Comparison of ENCODE assay signal across 11 mouse cellular contexts in the genomic region with DNA sequence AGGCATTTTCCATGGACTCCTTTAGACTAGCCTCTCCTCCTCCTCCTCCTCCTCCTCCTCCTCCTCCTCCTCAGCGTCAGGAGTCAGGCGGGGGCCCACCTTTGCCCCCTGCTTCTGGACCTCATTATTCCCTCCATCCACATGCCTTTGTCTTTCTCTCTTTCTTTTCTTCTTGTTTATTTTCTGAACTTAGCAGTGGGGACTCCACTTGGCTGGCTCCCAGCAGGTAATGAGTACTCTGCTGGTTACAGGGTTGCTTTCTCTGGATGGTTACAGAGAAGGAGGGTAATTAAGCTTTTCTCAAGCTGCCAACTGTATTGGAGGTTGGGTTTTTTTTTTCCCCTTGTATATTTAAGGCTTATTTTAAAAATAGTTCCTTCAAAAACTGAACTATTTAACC.
DNase-seq lines count a peak whose midpoint lies in the region; ATAC-seq and TF ChIP-seq lines count a peak whose summit lies in the region.
"Had no signal": no experiment of that assay in that cellular context is flagged by ENCODE, and none has a peak within 500 bp of the region (broad histone marks: within the 10 kb centered on the region; RNA-seq: fewer than 3 reads in every experiment).

No protein-coding gene starts in this region.

- peak overlapping the region; percentile 57; the same call in 1 of the 2 replicates for H3K27ac ChIP-seq in embryonic facial prominence, embryonic 12.5 days
- peak overlapping the region; percentile 35; the same call in 1 of the 2 replicates for H3K27ac ChIP-seq in forebrain, postnatal 0 days (ENCODE audit: low read depth, low read length)
- H3K27ac ChIP-seq: stomach, embryonic 15.5 days had no signal

- H3K36me3 ChIP-seq in embryonic facial prominence, embryonic 12.5 days = no peaks in the 10 kb centered on the region
- H3K36me3 ChIP-seq in forebrain, postnatal 0 days (ENCODE audit: insufficient read depth) = no peaks in the 10 kb centered on the region
- H3K36me3 ChIP-seq: stomach, embryonic 15.5 days had no signal

- peaks cover 3% of the 10 kb centered on the region; the same call in 1 of the 2 replicates for H3K4me1 ChIP-seq in embryonic facial prominence, embryonic 12.5 days
- no peaks in the 10 kb centered on the region; the same call in 1 of the 2 replicates for H3K4me1 ChIP-seq in forebrain, postnatal 0 days (ENCODE audit: insufficient read depth)
- H3K4me1 ChIP-seq: stomach, embryonic 15.5 days had no signal

- H3K27me3 ChIP-seq in embryonic facial prominence, embryonic 12.5 days = no peaks in the 10 kb centered on the region
- H3K27me3 ChIP-seq in forebrain, postnatal 0 days (ENCODE audit: insufficient read depth, low read length) = no peaks in the 10 kb centered on the region
- H3K27me3 ChIP-seq: stomach, embryonic 15.5 days had no signal

- H3K9ac ChIP-seq in embryonic facial prominence, embryonic 12.5 days = no peak overlapping the region
- H3K9ac ChIP-seq in forebrain, postnatal 0 days = no peak overlapping the region
- H3K9ac ChIP-seq: stomach, embryonic 15.5 days had no signal

- H3K9me3 ChIP-seq in embryonic facial prominence, embryonic 12.5 days = no peaks in the 10 kb centered on the region
- no peaks in the 10 kb centered on the region for H3K9me3 ChIP-seq in forebrain, postnatal 0 days (ENCODE audit: low read length)
- H3K9me3 ChIP-seq: stomach, embryonic 15.5 days had no signal

- peak; percentile 55 for DNase-seq in layer of hippocampus, adult 9-11 months
- no peak for DNase-seq in layer of hippocampus, adult 18-20 months (ENCODE audit: low spot score in 2 of 2)
- DNase-seq in forebrain, postnatal 0 days = no peak
- peak; percentile 24 to 56 for DNase-seq in kidney, postnatal 36 days
- no peak for DNase-seq in thymus, postnatal 36 days
- DNase-seq in heart, adult 18-20 months = no peak
- DNase-seq in cerebellum, adult 11-12 months = no peak
- DNase-seq: embryo, embryonic 11 days; liver had no signal

- ATAC-seq in embryonic facial prominence, embryonic 12.5 days (ENCODE audit: insufficient number of reproducible peaks, insufficient read depth, low FRiP score, low TSS enrichment) = no peak
- ATAC-seq in forebrain, postnatal 0 days = peak; percentile 65; the same call in 1 of the 2 replicates

- no peak overlapping the region for H3K4me2 ChIP-seq in embryonic facial prominence, embryonic 12.5 days (replicated peaks)
- no peak overlapping the region for H3K4me2 ChIP-seq in forebrain, postnatal 0 days (ENCODE audit: low read depth)
- H3K4me2 ChIP-seq: stomach, embryonic 15.5 days had no signal

- TF ChIP-seq CTCF in forebrain, postnatal 0 days (IDR thresholded peaks at IDR 0.05; ENCODE audit: low read depth) = no peak

- H3K4me3 ChIP-seq in embryonic facial prominence, embryonic 12.5 days = no peak overlapping the region
- no peak overlapping the region for H3K4me3 ChIP-seq in forebrain, postnatal 0 days (ENCODE audit: low read depth, low read length)
- H3K4me3 ChIP-seq: stomach, embryonic 15.5 days had no signal

- WGBS in embryonic facial prominence, embryonic 12.5 days = 0% methylated on average over 2 of the region's 2 CpGs
- 7% methylated on average over 2 of the region's 2 CpGs for WGBS in forebrain, postnatal 0 days

Comparison
In these comparisons a context has a peak if more than half of its experiments do, and no peak if none do; other contexts are left out.
1. DNase-seq: peak in layer of hippocampus, adult 9-11 months (single experiment) and kidney, postnatal 36 days (2 of 2); none in layer of hippocampus, adult 18-20 months (0 of 2), forebrain, postnatal 0 days (single experiment), thymus, postnatal 36 days (0 of 2), heart, adult 18-20 months (0 of 2) and cerebellum, adult 11-12 months (single experiment).